Mouse (Mus musculus) c-Kit-positive CD71-positive TER-119-negative erythroid progenitor cells, embryonic 14.5 days (primary cell): ENCODE results near the gene Mark4.

Experiments used
- DNase-seq: peaks from one replicate; pipeline ENCODE4 v3.0.0-alpha.2; 2013; ENCODE audit warnings: low read depth

Gene Mark4

DNA sequence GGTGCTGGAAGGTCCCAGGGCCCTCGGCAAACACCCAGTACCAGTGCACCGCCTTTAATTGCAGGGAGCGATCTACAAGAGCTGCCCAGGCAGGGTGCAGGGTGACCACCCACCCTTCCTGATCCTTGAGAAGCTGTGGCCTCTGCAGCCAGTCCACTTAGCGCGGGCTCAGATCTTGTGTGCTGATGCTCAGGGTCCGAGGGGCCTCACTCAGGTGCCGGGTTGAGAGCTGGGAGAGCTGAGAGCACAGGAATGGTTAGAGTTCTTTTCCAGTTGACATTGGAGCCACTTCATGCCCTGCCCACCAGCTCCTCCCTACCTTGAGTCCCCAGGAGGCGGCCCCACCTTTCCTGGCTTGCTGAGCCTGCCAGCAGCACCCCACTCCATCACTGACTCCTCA lies 64.1 kb downstream of the Mark4 start:
- no peak for DNase-seq

DNA sequence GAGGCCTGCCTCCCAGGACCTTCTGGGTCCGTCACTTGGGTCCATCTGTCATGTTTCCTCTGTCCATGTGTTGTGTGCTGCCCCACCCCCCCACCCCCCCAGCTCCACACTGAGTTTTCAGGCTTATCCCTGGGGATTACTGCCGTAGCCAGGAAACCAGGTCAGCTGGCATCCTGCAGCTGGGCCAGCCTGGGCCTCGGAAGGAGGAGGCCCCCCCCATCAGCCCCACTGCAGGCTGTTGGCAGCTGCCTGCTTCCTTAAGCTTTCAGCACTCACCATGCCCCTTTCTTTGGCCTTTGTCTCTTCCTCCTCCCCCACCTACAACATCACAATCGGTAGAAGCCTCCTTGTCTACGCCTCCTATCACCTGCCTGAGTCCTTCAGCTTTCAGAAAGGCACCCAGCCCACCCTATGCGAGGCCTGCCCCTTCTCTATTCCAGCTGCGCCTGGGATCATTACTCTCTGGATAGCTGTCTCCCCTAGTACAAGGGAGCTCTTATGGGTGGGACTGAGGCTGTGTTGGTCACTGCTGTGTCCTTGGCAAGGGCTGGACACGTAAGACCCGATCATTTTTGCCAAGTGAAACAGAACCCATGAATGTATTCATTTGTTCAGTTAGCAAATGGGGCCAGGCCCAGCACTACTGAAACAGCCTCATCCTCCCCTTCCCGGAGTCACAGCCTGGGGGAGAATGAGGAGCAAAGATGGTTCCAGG lies 69.8 kb downstream of the Mark4 start:
- DNase-seq = no peak

DNA sequence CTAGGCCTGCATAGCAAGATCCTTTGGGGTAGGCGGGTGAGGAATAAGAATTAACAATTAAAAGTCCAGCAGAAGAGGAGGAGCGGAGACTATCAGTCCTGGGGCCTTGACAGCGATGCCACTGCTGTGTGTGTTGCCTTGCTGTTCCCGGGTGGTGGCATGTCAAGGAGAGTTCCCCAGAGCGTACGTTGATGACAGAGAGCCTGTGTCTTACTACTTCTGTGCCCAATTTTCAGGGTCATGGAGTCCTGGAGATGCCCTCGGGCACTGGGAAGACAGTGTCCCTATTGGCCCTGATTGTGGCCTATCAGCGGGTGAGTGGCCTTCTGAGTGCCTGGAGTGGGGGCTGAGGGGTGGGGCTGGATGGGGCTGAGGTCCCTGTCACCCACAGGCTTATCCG lies 74.9 kb downstream of the Mark4 start:
- DNase-seq = no peak

DNA sequence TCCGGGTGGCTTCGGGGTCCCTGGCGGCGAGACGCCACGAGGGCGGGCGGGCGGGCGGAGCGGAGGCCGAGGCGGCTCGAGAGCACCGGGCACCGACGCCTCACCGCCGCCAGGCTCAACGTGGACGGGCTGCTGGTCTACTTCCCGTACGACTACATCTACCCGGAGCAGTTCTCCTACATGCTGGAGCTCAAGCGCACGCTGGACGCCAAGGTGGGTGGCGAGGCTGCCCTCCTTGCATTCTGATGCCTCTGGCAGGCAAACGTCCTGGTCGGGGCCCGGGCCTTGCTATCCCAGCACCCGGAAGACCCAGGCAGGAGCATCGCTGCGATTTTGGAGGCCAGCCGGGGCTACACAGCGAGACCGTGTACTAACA lies 76.5 kb downstream of the Mark4 start:
- DNase-seq = no peak

DNA sequence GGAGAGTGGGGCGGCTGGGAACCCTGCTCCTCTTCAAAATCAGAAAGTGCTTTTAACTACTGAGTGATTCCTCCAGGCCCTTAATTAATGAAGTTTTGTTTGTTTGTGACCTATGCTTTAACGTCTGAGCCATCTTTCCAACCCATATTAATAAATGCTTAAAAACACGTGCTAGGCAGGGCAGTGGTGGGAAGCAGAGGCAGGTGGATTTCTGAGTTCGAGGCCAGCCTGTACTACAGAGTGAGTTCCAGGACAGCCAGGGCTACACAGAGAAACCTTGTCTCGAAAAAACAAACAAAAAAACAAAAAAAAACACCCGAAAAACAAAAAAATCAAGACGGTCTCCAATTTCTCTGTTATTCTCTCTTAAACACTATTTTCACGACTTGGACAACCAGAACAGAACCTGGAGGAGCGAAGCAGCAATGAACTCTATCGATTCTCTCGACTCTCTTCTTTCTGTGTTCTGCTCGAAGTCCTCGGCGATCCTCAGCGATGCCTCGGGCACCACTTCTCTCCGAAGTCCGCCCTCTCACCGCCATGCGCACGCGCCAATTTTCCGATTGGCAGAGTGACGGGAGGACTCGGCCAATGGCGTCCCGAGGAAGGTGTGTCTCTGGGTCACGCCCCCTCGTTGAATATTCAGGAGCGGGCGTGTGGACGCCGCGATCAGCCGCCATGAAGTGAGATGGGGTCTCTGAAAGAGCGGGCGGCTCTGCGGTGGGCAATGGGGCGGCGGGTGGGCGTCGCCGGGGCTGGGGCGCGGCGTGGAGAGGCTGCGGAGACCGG lies 77.0 kb downstream of the Mark4 start, which contains the start of gene Ercc2:
TSS of gene Ercc2 (plus strand) at position 634 of the 789 bp plus-strand sequence.
- DNase-seq = peak; percentile 100

DNA sequence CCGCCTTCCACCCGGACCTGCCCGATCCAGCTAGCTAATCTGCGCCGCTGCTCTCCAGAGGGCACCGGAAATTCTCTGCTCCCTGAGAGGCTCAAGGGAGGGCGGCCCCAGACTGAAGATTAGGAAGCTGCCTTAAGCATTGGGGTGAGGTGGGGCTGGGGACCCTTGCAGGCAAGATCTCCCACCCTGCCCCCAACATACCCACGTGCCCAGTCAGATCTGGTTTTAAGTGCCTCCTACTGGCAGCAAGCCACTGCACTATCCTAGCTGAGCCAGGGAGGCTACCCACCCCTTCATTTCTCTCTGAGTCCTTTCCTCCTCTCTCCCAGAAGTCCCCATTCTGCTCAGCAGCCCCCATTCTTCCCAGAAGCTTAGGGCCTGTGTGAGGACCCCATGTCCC lies 80.6 kb downstream of the Mark4 start:
- DNase-seq = no peak

DNA sequence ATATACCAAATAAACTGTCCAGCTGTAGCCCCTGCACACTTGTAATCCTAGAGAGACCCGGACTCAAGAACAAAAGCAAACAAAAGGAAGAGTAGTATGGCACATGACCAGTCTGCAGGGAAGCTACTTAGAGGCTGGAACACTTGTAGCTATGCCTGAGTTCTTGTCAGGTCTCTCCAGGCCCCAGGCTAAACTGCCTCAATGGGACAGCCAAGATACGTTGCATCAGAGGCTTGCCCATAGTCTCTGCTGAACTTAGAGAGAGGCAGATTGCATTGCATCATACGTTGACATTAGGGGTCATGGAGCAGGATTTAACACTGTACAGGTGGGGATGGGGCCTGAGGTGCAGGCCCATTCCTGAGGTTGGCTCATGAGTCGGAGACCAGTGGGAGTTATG lies 82.6 kb downstream of the Mark4 start:
- DNase-seq = no peak

DNA sequence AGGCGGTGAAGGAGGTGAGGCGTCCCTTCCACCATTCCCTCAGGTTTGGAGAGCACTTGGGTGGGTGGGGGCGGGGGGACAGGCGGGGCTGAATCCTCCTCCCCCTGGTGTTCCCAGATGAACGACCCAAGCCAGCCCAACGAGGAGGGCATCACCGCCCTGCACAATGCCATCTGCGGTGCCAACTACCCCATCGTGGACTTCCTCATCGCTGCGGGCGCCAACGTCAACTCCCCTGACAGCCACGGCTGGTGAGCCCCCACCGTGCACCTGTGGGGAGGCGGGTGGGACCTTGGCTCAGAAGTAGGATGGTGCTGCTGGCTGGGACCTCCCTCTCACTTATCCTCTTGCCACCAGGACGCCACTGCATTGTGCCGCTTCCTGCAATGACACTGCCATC lies 83.3 kb downstream of the Mark4 start:
- no peak for DNase-seq
